Mouse (Mus musculus): ENCODE measurements at regions not wholly inside any gene's neighbourhood (a gene's known extent, or its start where the extent isn't known, plus 50 kb on each side); places are given as distances from the start of the nearest gene placed in this dataset.
A peak's percentile ranks its signal among the peaks of the same experiment; 100 is the strongest.

- DNase-seq, result no peak
Observed at GRCm38 (mm10) chr2:103143985-103144384, 70.5 kb downstream of the Apip start.

GRCm38 (mm10) chr2:103144420-103144819 lies 70.9 kb downstream of the Apip start:
- DNase-seq, result no peak

- DNase-seq, result no peak
Observed at GRCm38 (mm10) chr2:103145058-103145457, 71.6 kb downstream of the Apip start.

DNA sequence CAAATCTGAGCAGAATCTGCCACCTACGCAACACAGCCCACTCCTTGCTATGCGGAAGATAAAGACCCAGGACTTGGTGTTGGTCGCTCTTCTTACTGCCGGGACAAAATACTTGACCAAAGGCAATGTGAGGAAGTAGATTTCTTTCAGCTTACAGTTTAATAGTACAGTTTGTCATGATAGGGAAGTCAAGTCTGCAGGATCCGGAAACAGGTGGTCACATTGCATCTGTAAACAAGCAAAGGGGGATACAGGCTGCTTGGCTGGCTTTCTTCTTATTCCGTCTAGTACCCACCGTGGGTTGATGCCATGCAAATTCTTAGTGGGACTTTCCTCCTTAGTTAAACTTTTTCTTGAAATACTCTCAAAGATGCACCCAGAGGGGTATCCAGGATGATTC lies 72.7 kb downstream of the Apip start:
- no peak for DNase-seq

DNA sequence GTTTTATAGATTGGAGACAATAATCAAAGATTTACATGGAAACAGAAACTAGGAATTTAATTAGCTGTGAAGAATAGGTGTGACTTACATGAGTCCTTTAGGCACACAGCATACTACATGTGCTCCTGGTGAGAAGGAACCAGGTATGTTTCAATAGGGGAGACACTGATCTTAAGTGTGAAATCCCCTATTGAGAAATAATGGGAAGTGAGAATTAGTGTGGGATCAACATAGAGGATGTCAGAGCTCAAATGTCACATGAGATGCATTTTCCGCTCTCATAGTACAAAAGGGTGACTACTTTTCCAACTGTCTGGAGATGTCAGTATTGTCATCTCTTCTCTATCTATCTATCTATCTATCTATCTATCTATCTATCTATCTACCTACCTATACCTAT lies 79.8 kb downstream of the Apip start:
- no peak for DNase-seq

DNA sequence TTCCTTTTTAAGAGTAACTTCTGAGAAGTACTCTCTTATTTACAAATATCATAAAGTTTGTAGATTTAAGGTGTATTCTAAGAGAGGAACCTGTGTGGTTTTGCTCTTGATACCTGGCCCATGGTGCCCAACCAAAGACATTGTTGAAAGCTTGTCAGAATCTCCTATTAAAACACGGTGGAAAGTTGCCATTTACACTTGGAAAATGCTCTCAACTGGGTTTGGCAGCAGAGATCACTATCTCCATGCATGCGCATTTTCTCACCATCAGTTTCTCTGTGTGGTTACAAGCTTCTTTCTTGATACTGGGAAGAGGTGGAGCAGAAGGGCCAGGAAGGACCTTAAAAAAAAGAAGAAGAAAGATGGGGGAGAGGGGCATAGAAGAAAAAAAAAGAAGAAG lies 94.3 kb downstream of the Apip start:
- no peak for DNase-seq

DNA sequence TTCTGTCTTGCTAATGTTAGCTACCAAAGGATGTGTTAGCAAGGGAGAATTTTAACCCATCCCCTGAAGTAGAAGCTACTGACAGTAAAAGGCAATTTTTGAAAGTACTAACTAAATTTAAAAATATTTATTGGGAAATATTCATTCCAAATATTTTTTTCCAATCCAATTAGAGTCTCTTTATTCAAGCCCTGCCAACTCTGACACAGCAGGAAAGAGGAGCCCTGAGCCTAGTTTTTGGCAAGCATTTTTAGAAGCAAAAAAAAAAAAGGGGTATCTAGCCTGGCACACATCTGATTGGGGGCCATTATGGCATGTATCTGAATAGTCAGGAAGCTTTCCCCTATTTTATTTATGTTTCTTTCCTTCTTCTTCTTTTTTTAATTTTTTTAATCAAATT lies 94.8 kb downstream of the Apip start:
- DNase-seq, result no peak

DNA sequence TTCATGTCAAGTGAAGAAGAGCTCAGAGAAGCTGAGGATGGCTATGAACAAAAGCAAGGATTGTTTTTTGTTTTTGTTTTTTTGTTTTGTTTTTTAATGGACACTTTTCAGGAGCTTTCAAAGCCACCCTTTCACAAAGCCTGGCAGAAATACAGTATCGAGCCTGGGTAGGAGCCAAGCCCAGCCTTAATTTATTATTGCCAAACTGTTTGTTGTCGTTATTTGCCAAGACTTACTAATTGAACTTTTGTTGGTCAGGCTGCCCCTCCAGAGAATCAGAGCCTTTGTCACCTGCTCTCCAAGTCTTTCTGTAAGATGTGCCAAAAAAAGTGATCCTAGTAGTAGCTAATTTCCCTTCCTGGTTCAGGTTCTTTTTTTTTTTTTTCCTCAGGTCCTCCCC lies 103.9 kb downstream of the Apip start:
- DNase-seq, result peak; percentile 17

GRCm38 (mm10) chr2:103180298-103180927 lies 106.9 kb downstream of the Apip start:
- no peak for DNase-seq

- DNase-seq, result no peak
Observed at GRCm38 (mm10) chr2:103186751-103187260, 113.3 kb downstream of the Apip start.

GRCm38 (mm10) chr2:103192591-103192990 lies 110.5 kb downstream of the Ehf start:
- DNase-seq, result no peak

DNA sequence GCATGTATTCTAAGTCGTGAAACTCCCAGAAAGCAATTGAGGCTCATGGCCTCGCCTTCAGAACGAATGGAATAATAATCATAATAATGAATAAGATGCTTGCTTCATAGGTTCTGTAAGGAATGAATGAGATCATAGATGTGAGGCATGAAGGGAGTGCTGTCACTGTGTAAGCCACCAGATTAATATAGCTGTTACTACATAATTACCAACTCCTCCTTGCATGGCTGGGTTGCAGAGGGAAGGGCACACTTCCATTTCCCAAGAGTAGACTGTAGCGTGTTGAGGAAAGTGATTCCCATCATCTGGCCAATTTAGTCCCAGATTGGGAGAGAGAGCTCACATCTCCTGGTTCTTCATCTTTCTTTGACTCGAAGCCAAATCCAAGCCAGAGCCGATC lies 102.8 kb downstream of the Ehf start:
- DNase-seq, result no peak

DNA sequence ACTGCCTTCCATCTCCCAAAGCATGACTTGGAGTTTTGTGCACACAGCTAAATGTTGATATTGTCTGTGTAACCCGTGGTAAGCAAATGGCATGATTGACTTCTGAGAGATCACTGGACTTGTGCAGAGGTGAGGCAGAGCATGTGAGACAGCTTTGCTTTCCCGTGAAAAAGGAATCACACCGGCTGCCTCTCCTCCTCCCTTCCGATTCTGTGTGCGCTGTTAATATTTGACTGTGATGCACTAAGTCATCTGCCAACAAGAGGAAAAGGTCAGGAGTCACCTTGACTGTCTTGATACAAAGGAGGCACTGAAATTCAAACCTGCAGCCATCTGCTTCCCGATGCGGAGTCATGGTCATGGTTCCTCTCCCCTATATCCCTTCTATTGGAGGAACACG lies 98.0 kb downstream of the Ehf start:
- DNase-seq, result no peak

DNA sequence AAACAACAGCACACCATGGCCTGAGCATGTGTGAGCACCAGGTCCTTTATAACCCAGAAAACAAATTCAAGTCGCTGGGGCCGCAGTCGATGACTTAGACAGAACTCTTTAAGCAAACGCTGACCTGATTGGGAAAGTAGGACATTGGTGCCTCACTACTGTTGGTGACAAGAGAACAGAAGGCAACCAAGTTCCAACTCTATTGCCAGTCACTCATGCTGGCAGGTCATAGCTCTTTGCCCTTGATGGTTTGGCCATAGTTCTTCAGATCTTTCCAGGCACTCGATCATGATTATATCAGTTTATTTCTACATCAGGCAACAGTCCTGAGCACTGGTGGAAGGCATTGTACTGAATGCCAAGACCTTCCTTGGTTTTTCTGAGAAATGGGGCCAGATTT lies 94.7 kb downstream of the Ehf start:
- DNase-seq, result peak; percentile 49

DNA sequence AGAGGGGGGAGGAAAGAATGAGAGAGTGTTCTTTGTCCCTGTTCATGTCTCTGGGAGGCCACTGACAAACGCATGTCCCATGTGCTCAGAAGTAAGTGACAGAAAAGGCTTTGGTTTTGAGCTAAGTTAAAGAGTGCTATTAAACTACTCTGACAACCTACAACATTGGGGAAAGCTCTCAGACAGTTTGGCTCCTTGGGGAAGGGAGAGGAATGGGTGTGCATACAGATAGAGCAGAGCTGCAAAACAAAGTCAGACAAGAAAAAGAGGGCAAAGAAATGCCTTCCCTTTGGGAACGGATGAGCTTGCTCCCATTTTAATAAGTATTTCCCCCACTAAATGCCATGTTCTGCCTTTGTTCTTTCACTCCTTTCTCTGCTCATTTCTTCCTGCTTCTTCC lies 94.0 kb downstream of the Ehf start:
- DNase-seq, result no peak

DNA sequence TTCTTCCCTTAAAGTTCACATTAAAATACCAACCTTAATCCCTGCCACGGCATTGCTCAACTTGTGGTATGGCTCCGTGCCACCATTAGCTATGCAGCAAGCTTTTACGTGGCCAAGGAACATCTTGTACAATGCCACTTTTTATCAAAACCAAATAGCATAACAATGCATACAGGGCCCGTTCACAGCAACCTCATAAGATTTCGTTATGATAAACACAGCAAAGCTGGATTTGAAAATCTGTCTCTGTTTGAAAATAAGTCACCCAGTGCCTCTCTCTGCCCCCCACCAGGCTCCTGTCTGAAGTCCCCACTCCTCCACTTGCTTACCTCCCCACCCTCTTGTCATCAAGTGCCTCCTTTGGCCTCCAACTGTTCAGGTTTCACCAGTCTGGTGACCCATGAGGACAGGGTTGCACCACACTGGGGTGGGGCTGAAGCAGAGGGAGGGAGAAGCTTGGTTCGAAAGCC lies 93.5 kb downstream of the Ehf start:
- peak; percentile 57 for DNase-seq

- DNase-seq, result no peak
Observed at GRCm38 (mm10) chr2:103211179-103211578, 91.9 kb downstream of the Ehf start.
